Mouse (Mus musculus) heart, embryonic 10.5 days (tissue): ENCODE data around the gene Magi2. TPM values are rescaled to one million over a fixed set of nuclear protein-coding genes. Genes with fewer than 3 reads are reported as not detected.

ENCODE experiments used
- DNase-seq: peaks from one replicate; pipeline ENCODE4 v3.0.0-alpha.2; 2017; ENCODE audit warnings: low spot score
- H3K27ac ChIP-seq: fragments of 300-500 bp; sonication (generic); 2 replicates; pipeline ENCODE4 v1.5.1; 2016; ENCODE audit warnings: mild to moderate bottlenecking
- H3K27me3 ChIP-seq: fragments of 300-500 bp; sonication (generic); 2 replicates; pipeline ENCODE4 v1.6.1; 2016; ENCODE audit warnings: mild to moderate bottlenecking; ENCODE audit not compliant: poor library complexity, insufficient read depth, severe bottlenecking
- H3K36me3 ChIP-seq: fragments of 300-500 bp; sonication (generic); 2 replicates; pipeline ENCODE4 v1.6.1; 2016; ENCODE audit warnings: mild to moderate bottlenecking, moderate library complexity
- H3K4me1 ChIP-seq: fragments of 300-500 bp; sonication (generic); 2 replicates; pipeline ENCODE4 v1.6.1; 2016; ENCODE audit warnings: mild to moderate bottlenecking
- H3K4me3 ChIP-seq: fragments of 300-500 bp; sonication (generic); 2 replicates; pipeline ENCODE4 v1.5.1; 2016; ENCODE audit warnings: mild to moderate bottlenecking, moderate library complexity
- H3K9me3 ChIP-seq: fragments of 300-500 bp; sonication (generic); 2 replicates; pipeline ENCODE4 v1.6.1; 2016; ENCODE audit warnings: mild to moderate bottlenecking, moderate library complexity
- WGBS: fragments of 180-500 bp; shearing (Covaris S2); methylation state at CpG from one replicate; pipeline ENCODE4 v1.1.7; 2016; 5-methylcytosine and 5-hydroxymethylcytosine counted together
- polyA plus RNA-seq: library from polyadenylated mRNA; unstranded; fragments of >200 nt; fragmentation: Nextera tagmentation; extraction: Ambion mirVana; gene quantifications from 2 replicates; pipeline ENCODE4 v1.2.1, GENCODE M21; 2016

Magi2 gene
- polyA plus RNA-seq, 1 experiment from 2014 or later: 1.8 TPM

DNA sequence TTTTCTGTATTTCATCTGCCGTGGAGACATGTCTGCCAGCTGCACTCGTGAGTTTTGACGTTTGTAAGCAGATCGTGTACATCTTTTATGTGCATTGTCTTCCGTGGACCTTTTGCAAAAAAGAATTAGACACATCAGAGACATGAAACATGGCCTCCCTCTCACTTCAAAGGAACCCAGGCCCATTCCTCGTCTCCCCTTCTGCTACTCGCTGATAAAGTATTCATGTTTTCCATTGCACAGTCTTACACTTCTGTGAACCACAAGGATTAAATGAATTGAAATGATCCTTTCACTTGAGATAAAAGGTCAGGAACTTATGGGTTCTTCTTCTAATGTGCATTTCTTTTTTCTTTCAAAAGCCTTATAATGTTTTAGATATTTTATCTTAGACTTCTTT is 783.4 kb downstream of the Magi2 start:
- H3K27me3 ChIP-seq: no peaks in the 10 kb centered on the region
- H3K36me3 ChIP-seq: no peaks in the 10 kb centered on the region
- 74% methylated on average over 7 of the region's 7 CpGs for WGBS
- H3K4me1 ChIP-seq: no peaks in the 10 kb centered on the region
- no peak overlapping the region for H3K4me3 ChIP-seq
- H3K27ac ChIP-seq: no peak overlapping the region
- no peak for DNase-seq
- no peaks in the 10 kb centered on the region for H3K9me3 ChIP-seq

- Histone ChIP-seq H3K27ac (no peak overlapping the region), H3K4me3 (no peak overlapping the region), H3K9me3 (no peaks in the 10 kb centered on the region), H3K27me3 (no peaks in the 10 kb centered on the region), H3K36me3 (no peaks in the 10 kb centered on the region), H3K4me1 (no peaks in the 10 kb centered on the region)
- 61% methylated on average over 3 of the region's 3 CpGs for WGBS
- DNase-seq: no peak
These were observed 791.2 kb downstream of the Magi2 start for GRCm38 (mm10) chr5:20018063-20018462.

GRCm38 (mm10) chr5:20046649-20047048 is 819.8 kb downstream of the Magi2 start:
- no peak overlapping the region for H3K4me3 ChIP-seq
- no peaks in the 10 kb centered on the region for H3K27me3 ChIP-seq
- no peaks in the 10 kb centered on the region for H3K9me3 ChIP-seq
- no peak overlapping the region for H3K27ac ChIP-seq
- no peak for DNase-seq
- 66% methylated on average over 3 of the region's 3 CpGs for WGBS
- no peaks in the 10 kb centered on the region for H3K36me3 ChIP-seq
- no peaks in the 10 kb centered on the region for H3K4me1 ChIP-seq

GRCm38 (mm10) chr5:20048386-20048785 is 821.5 kb downstream of the Magi2 start:
- DNase-seq: no peak
- Histone ChIP-seq H3K4me1 (no peaks in the 10 kb centered on the region), H3K36me3 (no peaks in the 10 kb centered on the region), H3K4me3 (no peak overlapping the region), H3K27me3 (no peaks in the 10 kb centered on the region), H3K9me3 (no peaks in the 10 kb centered on the region), H3K27ac (no peak overlapping the region)
- 83% methylated on average over 2 of the region's 2 CpGs for WGBS

DNA sequence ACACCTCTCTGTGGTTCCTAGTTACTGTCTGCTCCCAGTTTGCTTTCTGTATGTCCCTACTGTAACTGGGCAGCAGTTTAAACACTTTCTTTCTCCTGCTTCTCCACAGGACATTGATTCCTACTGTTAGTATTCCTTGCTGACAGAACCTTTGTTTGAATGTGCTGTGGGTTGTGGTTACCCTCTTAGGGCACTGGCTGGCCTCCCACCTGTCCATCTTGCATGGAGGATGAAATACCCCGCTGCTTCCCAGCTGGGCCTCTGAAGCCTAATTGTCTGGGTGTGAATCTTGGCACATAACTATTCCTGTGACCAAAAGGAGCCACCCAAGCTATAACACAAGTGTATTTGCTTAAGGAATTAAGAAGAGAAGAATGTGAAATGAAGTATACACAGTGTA is 823.4 kb downstream of the Magi2 start:
- Histone ChIP-seq H3K27me3 (no peaks in the 10 kb centered on the region), H3K27ac (no peak overlapping the region), H3K36me3 (no peaks in the 10 kb centered on the region), H3K4me1 (no peaks in the 10 kb centered on the region), H3K4me3 (no peak overlapping the region), H3K9me3 (no peaks in the 10 kb centered on the region)
- no peak for DNase-seq
- WGBS: 49% methylated on average over 1 of the region's 1 CpGs

DNA sequence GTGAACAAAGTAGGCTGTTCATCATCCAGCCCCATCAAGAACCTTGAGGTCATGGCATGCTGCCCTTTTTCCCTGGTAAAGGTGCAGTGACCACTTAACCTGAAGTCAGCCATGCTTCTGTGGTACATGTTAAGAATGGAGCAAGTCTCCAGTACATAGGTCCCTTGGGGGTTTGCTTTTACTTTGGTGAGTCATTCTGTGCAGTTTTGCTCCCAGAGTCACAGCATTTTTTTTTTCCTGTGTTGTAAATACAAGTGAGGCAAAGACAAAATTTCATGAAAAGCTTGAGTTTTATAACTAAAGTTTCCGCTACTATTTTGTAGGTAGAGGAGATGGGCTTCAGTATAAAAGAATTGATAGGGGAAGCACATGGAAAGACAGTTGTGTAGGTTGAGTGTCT is 828.2 kb downstream of the Magi2 start:
- WGBS: 80% methylated on average over 1 of the region's 1 CpGs
- no peaks in the 10 kb centered on the region for H3K36me3 ChIP-seq
- no peaks in the 10 kb centered on the region for H3K9me3 ChIP-seq
- H3K27ac ChIP-seq: no peak overlapping the region
- no peaks in the 10 kb centered on the region for H3K27me3 ChIP-seq
- H3K4me1 ChIP-seq: no peaks in the 10 kb centered on the region
- DNase-seq: no peak
- H3K4me3 ChIP-seq: no peak overlapping the region

GRCm38 (mm10) chr5:20056074-20056842 is 829.4 kb downstream of the Magi2 start:
- DNase-seq: no peak
- Histone ChIP-seq H3K9me3 (no peaks in the 10 kb centered on the region), H3K27me3 (no peaks in the 10 kb centered on the region), H3K36me3 (no peaks in the 10 kb centered on the region), H3K27ac (no peak overlapping the region), H3K4me3 (no peak overlapping the region), H3K4me1 (no peaks in the 10 kb centered on the region)
- 54% methylated on average over 5 of the region's 5 CpGs for WGBS

DNA sequence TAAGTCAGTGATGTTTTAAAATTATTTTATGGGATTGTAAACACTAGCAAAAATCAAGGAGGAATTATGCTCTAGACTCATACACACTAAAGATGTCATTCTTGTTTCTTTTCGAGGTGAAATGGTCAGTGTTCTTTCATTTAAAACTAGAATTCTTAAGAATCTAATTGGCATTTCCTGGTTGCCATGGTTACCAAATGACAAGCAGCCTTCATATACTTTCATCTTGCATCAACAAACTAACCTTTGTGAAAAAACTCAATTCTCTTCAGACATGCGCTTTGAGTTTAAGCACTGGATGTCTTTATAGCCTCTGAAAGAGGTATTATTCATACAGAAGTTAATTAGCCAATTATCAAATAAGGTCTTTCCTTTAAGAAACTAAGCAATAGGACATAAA is 830.0 kb downstream of the Magi2 start:
- no peak for DNase-seq
- Histone ChIP-seq H3K27ac (no peak overlapping the region), H3K9me3 (no peaks in the 10 kb centered on the region), H3K4me3 (no peak overlapping the region), H3K27me3 (no peaks in the 10 kb centered on the region), H3K4me1 (no peaks in the 10 kb centered on the region), H3K36me3 (no peaks in the 10 kb centered on the region)
- 79% methylated on average over 2 of the region's 2 CpGs for WGBS

DNA sequence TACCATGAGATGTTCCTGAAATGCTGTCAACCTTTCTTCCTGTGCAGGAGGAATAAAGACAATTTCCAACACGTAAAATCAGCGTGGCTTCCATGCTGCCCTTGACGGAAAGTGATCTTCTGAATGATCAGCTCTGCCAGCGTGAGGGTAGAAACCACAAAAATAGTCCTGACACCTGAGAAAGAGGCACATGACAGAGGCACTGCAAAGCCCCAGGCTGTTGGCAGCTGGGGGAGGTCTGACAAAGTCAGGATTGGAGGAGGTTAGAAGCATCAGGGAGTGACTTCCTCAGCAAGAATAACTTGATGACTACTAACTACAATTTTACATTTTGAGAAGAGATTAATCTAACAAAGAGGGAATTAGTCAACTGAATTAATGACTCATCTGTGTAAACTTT is 835.2 kb downstream of the Magi2 start:
- WGBS: 64% methylated on average over 4 of the region's 4 CpGs
- Histone ChIP-seq H3K27me3 (no peaks in the 10 kb centered on the region), H3K9me3 (no peaks in the 10 kb centered on the region), H3K4me3 (no peak overlapping the region), H3K27ac (no peak overlapping the region), H3K36me3 (no peaks in the 10 kb centered on the region), H3K4me1 (no peaks in the 10 kb centered on the region)
- DNase-seq: no peak

- H3K9me3 ChIP-seq: no peaks in the 10 kb centered on the region
- WGBS: 86% methylated on average over 1 of the region's 1 CpGs
- H3K4me1 ChIP-seq: no peaks in the 10 kb centered on the region
- DNase-seq: no peak
- no peaks in the 10 kb centered on the region for H3K36me3 ChIP-seq
- no peaks in the 10 kb centered on the region for H3K27me3 ChIP-seq
- no peak overlapping the region for H3K4me3 ChIP-seq
- H3K27ac ChIP-seq: no peak overlapping the region
These were observed 838.2 kb downstream of the Magi2 start for GRCm38 (mm10) chr5:20065081-20065480.

- Histone ChIP-seq H3K4me3 (no peak overlapping the region), H3K4me1 (no peaks in the 10 kb centered on the region), H3K9me3 (no peaks in the 10 kb centered on the region), H3K27me3 (no peaks in the 10 kb centered on the region), H3K27ac (no peak overlapping the region), H3K36me3 (no peaks in the 10 kb centered on the region)
- WGBS: 91% methylated on average over 1 of the region's 1 CpGs
- DNase-seq: no peak
These were observed 841.7 kb downstream of the Magi2 start for GRCm38 (mm10) chr5:20068496-20068895.

GRCm38 (mm10) chr5:20068921-20069486 is 842.2 kb downstream of the Magi2 start:
- no peak for DNase-seq
- H3K4me1 ChIP-seq: no peaks in the 10 kb centered on the region
- H3K27ac ChIP-seq: no peak overlapping the region
- H3K36me3 ChIP-seq: no peaks in the 10 kb centered on the region
- 73% methylated on average over 3 of the region's 3 CpGs for WGBS
- no peaks in the 10 kb centered on the region for H3K27me3 ChIP-seq
- H3K9me3 ChIP-seq: no peaks in the 10 kb centered on the region
- no peak overlapping the region for H3K4me3 ChIP-seq

GRCm38 (mm10) chr5:20074101-20074500 is 847.3 kb downstream of the Magi2 start:
- Histone ChIP-seq H3K27ac (no peak overlapping the region), H3K4me1 (no peaks in the 10 kb centered on the region), H3K27me3 (no peaks in the 10 kb centered on the region), H3K9me3 (no peaks in the 10 kb centered on the region), H3K4me3 (no peak overlapping the region), H3K36me3 (no peaks in the 10 kb centered on the region)
- 73% methylated on average over 5 of the region's 5 CpGs for WGBS
- no peak for DNase-seq

DNA sequence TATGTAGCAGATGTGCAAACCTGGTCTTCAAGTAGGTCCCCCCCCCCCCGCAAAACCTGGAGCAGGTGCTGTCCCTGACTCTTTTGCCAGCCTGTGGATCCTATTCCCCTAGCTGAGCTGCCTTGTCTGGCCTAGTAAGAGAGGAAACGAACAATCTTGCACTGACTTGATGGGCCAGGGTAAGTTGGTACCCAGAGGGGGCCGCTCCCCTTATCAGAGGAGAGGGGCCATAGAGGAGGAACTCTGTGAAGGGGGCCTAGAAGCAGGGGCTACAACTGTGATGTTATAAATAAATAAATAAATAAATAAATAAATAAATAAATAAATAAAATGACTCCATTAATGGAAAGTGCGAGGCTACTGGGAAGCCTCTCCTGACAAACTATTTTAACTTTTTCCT is 848.0 kb downstream of the Magi2 start:
- Histone ChIP-seq H3K4me1 (no peaks in the 10 kb centered on the region), H3K4me3 (no peak overlapping the region), H3K36me3 (no peaks in the 10 kb centered on the region), H3K27ac (no peak overlapping the region), H3K27me3 (no peaks in the 10 kb centered on the region), H3K9me3 (no peaks in the 10 kb centered on the region)
- DNase-seq: no peak
- WGBS: 83% methylated on average over 4 of the region's 4 CpGs
